Mouse (Mus musculus): Measurements from ENCODE around the gene Rpap2. TPM values are rescaled to one million over a fixed set of nuclear protein-coding genes. Genes with fewer than 3 reads are reported as not detected.

Gene Rpap2
- polyA plus RNA-seq (2017; shearing (Covaris generic)): 15.5 TPM

GRCm38 (mm10) chr5:107597301-107598077 is at the start of gene Rpap2, which contains the start of gene Glmn:
Gene Rpap2 (plus strand): TSS chr5:107597373.
Gene Glmn (minus strand): TSS chr5:107597888.

Other genes starting within 250 kb of the Rpap2 start
- not detected for gene Ephx4, start 194.6 kb upstream of the Rpap2 start, polyA plus RNA-seq (2017; shearing (Covaris generic))
- gene Lpcat2b, start 165.8 kb upstream of the Rpap2 start, polyA plus RNA-seq (2017; shearing (Covaris generic)): not detected
- gene Btbd8, start 159.4 kb upstream of the Rpap2 start, polyA plus RNA-seq (2017; shearing (Covaris generic)): 3.5 TPM
- not detected for gene Gm42669, start 89.8 kb upstream of the Rpap2 start, polyA plus RNA-seq (2017; shearing (Covaris generic))
- 0.59 TPM for gene 1700028K03Rik, start 62.7 kb upstream of the Rpap2 start, polyA plus RNA-seq (2017; shearing (Covaris generic))
- 16.3 TPM for gene Glmn, start 515 bp downstream of the Rpap2 start, polyA plus RNA-seq (2017; shearing (Covaris generic))
- gene Gfi1, start 128.7 kb downstream of the Rpap2 start, polyA plus RNA-seq (2017; shearing (Covaris generic)): 13.3 TPM
- gene Ube2d2b, start 232.7 kb downstream of the Rpap2 start, polyA plus RNA-seq (2017; shearing (Covaris generic)): 0.45 TPM

Data from effector memory CD4-positive, alpha-beta T cell, adult 7 months (primary cell).